Mouse (Mus musculus) adrenal gland, adult 18-20 months (tissue): ENCODE measurements around the gene Snrnp35. TPM values are rescaled to one million over a fixed set of nuclear protein-coding genes. Genes with fewer than 3 reads are reported as not detected.

ENCODE experiments used
- DNase-seq, 2 experiments: peaks; one replicate each; pipeline ENCODE4 v3.0.0; 2021 to 2022; ENCODE audit warnings: low spot score in 2 of 2
- total RNA-seq, 2 experiments: library from RNA; stranded (reverse); gene quantifications; 1 replicate in 1 of 2; 2 replicates in 1 of 2; pipeline ENCODE4 v1.2.3; 2021

The Snrnp35 gene
- total RNA-seq, 2 experiments from 2014 or later = 20.8 to 21.9 TPM

DNA sequence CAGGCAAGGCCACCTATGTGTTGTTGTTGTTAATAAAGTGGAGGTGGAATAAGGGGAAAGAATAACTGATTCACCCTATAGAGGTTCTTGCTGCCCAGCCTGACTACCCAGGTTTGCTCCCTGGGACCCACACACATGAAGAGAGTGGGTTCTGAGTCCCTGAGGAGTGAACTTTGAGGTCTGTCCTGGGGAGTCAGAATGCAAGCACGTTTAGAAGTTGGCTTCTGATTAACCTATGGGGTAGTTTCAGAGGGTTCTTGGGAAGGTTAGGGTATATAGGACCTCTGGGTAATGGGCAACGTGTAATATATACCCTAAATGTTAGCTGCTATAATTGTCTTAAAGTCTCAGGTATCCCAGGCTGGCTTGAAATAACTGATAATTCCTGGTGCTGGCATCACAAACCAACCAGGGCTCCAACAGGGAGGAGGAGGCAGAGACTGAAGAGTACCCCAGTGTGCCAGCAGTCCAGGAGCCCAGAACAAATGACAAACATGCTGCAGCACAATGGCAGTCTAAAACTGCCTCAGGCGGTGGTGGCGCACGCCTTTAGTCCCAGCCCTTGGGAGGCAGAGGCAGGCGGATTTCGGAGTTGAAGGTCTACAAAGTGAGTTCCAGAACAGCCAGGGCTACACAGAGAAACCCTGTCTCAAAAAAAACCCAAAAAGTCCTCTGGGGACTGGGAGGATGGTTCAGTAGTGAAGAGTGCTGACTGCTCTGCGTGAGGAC lies 20.5 kb upstream of the Snrnp35 start:
- DNase-seq = no peak

DNA sequence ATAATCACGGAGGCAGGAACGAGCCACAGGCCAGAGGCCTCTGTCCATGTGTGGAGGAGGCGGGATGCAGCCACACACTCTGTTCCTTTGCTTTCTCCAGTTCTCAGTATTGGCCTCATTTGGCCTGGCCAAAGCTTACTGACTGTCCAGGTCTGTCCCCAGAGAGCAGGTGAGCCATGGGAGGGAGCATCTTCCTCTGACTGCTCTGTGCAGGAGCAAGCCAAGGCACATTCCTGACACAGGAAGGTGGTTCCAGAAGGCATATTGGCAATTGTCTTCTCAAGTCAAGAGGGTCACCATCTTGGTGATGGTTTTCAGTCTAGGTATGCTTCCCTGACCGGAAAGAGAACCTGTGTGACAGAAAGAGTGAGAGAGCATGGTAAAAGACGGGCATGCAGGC lies 19.5 kb upstream of the Snrnp35 start:
- DNase-seq = no peak

DNA sequence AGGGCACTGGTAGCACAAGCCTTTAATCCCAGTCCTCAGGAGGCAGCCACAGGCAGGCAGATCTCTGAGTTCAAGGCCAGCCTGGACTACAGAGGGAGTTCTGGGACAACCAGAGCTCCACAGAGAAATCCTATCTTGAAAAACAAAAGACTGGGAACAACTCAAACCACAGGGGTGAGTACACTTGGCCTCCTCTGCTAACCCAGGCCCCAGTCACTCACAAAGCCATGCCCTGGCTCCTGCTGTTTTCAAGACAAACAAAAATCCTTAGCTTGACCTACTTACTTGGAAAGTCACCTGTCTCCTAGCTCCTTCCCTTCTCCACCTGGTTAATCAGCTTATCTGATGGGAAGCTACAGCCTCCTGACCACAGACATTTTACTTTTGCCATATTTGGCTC lies 18.0 kb upstream of the Snrnp35 start:
- no peak for DNase-seq

DNA sequence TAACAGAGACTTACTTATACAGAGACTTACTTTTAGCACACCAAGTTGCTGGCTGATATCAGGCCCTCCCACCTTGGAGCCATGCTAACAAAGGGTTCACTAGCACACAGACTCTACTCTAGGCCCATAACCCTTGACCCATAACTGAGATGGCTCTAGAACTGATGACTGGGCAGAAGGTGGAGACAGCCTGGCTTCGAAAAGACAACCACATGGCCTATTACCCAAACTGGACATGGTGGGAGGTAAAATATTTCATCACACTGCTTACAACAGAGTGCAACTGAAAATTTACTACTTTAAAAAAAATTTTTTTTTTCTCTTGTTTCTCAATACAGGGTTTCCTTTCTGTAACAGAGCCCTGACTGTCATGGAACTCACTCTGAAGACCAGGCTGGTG lies 15.2 kb upstream of the Snrnp35 start:
- no peak for DNase-seq

DNA sequence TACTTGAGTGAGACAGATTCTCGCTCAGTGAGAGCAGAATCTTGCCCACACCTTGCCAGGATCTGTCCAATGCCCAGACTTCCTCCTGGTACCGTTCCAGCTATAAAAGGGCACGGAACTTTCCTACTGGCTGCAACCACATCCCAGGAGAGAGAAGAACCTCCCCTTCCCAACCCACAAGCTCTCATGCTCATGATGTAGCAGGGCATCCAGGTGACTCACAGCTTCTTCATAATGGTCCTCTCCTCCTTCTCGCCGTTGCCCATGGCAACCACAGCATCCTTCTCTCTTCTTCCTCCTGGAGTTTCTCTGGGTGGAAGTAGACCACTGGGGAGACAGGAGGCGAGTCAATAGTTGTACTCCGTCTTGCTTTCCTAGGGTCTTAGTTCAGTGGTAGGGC lies 14.6 kb upstream of the Snrnp35 start:
- DNase-seq = no peak

DNA sequence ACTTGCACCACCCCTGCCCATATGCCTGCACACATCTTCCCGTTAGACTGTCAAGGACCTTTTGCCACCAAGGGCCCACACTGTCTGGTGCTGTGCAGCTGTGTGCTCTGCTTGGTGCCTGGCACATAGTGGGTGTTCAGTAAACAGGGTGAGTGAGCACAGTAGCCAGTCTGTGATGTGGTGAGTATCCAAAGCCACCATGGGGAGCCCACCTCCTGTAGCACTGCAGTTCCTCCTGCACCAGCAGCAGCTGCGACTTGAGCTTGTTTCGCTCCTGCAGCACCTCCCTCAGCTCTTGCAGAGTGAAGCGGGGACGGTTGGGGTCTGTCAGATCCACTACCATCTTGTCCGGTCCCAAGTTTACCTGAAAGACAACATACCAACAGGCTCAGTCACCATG lies 13.4 kb upstream of the Snrnp35 start:
- DNase-seq = no peak

DNA sequence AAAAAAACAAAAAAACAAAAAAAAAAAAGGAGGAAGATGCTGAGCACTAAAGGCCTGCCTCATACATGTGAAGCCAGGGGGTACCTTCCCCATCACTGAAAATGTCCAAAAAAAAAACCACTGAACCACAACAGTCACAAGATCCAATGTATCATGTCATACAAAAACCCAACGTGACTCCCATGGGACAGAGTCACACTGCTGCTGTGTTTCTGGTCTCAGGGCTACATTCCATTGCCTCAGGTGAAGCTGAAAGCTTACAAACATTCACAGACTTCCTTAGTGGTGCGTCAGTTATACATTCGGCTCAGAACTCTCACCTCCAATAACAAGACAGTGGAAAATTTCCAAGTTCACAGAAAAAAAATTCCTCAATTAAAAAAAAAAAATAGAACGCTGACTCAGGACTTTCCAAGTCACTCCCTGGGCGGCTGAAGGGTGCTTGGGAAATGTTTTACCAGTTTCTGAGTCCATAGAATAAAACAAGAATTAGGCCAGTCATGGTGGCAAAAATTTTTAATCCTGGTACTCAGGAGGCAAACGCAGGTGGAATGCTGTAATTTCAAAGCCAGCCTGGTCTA lies 12.3 kb upstream of the Snrnp35 start:
- no peak for DNase-seq

DNA sequence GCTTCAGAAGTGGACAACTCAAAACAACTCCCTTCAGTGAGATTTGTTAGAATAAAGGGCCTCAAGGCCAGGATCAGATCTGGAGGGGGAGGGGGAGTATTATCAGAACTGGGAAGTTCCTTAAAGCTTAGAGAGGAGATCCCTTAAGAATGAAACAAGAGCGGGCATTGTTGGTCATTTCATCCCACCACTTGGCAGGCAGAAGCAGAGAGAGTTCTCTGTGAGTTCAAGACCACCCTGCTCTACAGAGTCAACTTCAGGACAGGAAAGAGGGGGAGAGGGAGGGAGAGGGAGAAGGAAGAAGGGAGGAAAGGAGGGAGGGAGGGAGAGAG lies 4.1 kb upstream of the Snrnp35 start:
- no peak for DNase-seq

DNA sequence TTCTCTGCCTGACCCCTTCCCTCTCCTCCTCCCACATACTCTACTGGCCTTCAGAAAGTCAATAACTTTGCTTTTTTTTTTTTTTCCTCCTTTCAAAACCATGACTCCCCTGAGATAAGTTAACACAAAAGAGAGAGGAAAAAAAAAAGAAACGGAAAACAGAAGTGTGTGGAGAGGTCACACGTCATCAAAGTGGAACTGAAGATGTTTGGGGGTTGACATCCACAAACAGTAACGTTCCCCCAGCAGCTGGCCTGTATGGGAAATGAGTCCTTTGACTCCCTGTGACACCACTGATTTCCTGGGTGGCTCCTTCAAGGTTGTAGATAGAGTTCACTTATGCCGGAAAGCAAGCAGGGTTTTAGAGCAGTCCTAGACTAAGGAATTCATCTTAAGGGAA lies 2.8 kb upstream of the Snrnp35 start:
- no peak for DNase-seq

DNA sequence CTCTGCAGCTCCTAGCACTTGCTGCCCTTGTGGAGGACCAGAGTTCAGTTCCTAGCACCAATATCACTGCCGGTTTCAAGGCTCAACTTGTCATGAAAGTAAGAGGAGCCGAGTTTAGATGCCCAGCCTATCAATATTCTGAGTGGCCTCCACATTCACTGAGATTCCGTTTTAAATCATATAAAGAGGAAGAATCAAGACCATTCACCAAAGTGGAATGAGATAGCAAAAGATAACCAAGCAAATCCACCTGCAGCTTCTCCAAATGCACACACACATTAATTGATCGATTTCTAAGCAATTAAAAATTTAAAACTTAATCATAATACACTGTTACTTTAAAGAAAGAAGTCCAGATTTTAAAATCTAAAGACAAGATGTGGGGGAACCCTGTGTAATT lies 1.2 kb upstream of the Snrnp35 start:
- no peak for DNase-seq

DNA sequence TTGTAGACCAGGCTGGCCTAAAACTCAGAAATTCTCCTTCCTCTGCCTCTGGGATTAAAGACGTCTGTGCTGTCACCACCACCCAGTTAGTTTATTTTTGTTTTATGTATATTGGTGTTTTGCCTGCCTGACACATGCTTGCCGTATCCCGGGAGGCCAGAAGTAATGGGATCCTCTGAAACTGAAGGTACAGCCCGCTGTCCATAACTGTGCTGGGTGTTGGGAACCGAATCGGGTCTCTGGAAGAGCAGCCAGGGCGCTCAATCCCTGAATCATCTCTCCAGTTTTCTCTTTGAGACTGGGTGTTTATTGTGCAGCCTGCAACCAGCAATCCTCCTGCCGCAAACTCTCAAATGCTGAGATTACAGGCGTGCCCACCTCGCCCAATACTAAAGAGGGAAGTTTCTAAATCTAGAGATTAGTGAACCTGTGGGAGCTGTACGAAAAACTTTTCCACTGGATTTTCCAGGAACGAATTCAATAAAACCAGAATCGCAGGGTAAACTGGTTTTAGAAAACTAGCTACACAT lies 433 bp upstream of the Snrnp35 start:
- peak; percentile 35 to 44 for DNase-seq

DNA sequence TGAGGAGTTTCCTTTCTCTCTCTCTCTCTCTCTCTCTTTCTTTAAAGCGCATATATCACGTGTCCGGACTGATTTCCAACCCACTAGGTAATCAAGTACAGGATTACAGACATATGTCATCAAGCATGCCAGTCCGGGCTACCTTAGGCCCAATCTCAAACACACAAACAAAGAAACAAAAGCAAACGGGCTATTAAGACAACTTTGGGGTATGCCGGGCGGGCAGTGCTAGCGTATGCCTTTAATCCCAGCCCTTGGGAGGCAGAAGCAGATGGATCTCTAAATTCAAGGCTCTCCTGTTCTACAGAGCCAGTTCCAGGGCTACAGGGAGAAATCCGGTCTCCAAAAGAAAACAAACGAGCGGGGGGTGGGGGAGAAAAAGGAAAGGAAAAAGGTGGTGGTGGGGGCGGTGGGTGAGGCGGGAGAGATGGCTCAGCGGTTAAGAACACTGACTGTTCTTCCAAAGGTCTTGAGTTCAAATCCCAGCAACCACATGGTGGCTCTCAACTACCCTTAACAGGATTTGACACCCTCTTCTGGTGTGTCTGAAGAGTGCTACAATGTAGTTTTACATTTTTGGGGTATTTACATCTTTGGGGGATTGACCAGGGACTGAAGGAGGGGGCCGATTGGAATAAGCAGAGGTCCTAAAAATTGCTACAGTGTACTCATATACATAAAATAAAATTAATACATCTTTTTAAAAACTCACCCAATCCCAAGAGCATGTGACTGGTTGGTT lies 892 bp downstream of the Snrnp35 start:
- DNase-seq = no peak

DNA sequence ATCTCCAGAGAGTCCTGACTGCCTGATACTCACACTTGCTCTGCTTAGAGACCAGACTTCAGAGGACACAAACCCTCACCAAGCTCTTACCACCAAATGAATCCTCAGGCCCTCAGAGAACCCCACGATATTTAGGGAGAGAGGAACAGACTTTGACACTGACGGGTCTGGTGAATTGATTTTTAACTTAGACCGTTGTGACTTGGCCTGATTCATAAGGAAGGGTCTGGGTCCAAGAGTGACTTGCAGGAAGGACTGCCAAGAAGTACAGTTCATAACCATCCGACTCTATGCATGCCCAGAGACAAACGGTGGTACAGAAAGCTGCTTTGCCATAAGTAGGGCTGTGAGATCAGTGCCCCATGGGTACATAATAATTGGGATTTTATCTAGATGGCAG lies 2.7 kb downstream of the Snrnp35 start:
- DNase-seq = no peak

DNA sequence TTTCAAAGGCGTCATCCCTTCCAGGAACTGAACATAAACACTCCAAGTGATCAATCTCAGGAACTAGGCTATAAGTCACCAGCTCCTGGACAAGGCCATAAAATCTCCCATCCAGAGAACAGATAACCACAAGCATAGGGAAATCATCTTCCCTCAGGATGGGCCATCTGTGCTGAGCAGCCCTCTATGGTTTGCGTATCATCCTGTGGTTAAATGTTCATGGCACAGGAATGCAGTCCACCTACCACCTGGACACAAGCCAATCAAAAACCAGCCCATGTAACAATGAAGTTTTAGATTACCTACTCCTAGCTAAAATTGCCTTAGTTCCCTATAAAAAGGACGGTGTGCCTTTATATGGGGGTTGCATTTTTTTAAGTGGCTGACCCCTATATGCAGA lies 6.0 kb downstream of the Snrnp35 start:
- no peak for DNase-seq

DNA sequence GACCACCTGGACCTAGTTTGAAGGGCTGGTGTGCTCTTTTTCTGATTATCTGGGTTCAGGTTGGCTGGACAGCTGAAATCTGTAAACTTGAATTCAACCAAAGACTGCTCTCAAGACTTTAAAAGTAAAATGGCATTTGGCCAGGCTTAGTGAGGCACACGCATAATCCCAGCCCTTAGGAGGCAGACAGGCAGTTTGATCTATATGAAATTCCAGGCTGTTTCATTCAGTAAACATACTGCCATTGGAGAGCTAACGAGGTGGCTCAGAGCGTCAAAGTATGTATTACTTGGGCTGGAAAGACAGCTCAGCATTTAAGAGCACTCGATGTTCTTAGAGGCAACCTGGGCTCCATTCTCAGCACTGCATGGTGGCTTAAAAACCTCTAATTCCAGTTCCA lies 8.8 kb downstream of the Snrnp35 start:
- DNase-seq = no peak

DNA sequence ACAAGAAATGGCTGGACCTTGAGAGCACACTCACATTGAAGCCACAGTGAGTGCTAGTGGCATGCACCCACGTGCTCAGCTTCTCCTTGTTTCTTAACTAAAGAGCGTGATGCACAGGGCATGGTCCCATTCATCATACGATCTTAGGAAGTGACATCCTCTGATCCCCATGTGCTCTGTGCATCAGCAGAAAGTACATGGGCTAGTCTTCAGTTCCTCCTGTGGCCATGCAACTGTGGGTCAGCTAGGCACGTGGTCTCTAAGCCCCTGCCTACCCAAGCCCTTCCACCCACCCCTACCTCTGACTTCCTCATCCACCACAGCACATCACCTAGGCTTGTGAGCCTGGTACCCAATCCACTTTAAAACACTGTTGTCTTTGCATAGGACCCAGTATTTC lies 9.7 kb downstream of the Snrnp35 start:
- no peak for DNase-seq

DNA sequence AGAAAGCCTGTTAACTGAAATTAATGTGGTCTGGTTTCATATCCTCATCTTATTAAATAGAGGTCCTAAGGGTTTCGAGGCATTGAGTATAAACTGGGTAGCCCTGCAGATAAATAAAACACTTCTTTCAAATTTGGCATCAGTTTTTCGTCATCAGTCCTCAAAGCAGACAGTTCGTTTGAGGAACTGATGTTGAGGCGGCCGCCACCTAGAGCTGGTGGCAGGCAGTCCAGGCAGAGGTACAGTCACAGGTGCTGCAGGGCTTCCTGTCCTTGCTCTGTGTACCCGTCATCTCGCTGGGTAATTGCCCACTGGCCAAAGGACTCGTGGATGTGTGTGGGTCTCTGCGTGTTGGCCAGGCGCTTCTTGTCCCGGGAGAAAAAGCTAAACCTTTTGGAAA lies 10.5 kb downstream of the Snrnp35 start:
- no peak for DNase-seq

DNA sequence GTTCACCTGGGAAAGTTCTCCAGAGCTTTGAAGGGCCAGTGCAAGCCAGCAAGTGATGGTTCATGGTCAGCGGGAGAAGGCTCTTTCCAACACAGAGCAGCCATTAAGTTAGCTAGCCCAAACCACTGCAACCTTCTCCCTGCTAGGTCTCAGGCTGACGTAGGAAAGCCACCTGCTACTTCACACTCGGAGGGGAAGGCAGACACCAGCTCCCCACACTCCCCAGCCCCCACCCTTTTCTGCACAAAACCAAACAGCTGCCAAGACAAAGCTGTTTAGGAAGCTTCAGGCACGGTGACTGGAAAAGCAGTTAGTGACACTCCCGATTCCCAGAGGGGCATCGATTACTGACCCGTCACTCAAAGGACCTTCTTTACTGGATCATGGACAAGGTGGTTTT lies 12.6 kb downstream of the Snrnp35 start:
- DNase-seq = no peak

DNA sequence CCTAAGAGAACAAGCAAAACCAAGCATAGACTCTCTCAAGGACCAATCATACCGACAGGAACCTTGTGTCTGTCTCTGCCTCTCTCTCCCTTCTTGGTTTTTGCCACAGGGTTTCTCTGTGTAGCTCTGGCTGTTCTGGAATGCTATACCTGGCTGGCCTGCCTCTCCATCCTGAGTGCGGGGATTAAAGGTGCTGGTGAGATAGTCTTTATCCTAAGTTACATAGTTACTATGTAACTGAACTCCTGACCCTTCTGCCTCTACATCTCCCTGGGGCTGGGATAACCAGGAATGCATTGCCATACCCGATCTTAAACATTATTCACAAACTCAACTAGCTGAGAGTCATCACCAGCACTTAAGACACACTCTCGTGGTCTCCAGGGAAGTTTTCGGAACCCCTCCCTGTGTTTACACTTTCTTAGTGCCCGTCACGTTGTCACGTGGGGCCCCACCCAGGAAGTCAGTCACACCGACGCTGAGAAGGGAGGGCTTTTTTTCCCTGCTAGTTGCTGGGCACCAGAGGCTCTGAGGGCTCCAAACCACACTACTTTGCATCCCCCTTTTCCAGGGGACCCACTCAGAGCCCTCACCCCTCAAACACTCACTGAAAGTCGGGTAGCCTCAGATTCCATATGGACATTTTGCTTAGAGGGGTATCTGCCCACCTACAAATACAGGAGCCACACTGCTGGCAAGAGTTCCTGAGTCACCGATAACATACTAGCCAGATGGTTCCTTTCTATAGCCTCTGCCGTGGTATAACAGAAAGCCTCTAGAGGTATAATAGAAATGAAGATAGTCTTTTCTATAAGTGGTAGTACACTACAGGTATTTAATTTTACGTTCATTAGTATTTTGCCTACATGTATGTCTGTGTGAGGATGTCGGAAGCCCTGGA lies 13.9 kb downstream of the Snrnp35 start:
- DNase-seq = no peak

DNA sequence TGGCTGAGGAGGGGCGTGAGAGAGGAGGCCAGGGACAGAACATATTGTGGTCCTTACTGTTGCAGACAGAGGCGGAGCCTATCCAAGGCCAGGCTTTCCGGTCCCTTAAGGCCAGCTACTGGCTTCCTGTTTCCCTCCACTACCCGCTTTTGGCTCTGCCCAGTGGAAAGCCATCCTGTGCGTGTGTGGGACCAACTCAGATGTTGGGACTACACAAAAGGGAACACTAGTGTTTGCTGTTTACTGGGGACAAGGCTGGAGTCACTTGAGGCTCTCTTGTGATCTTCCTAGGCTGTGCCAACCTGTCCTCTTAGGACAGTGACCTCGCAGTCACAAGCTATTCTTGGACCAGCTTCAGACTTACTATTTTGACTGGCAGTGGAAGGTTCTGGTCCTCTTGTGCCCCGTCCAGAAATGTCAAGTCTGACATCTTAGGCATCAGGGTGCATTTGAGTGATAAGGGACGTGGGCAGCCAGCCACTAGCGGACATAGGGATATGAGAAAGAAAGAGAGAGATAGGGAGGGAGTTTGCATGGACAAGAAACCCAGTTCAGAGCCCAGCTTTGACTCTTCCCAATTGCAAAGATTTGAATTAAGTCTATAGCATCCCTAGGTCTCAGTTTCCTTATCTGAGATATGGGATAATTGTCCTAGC lies 15.4 kb downstream of the Snrnp35 start:
- peak; percentile 22 to 36 for DNase-seq

DNA sequence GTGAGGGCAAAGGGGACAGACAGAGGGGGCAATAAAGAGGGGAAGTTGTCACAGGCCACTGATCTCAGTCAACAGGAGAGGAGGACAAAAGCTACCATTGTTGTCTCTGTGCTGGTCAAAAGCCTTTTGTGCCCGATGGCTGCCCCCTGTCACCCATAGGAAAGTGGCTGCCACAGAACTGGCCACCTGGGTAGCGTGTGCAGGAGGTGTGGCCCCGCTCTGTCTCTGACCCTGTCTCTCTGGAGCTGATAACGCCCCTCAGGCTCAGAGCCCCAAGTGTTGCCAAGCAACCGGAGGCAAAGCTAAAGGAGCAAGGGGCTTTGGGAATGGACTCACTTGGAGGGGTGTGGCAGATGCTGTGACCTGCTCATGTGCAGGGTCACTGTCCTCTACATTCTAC lies 16.1 kb downstream of the Snrnp35 start:
- no peak for DNase-seq
